Mouse (Mus musculus) small intestine, adult 2 months (tissue): ENCODE results near the gene Aldh3b2.

Experiments used
- CTCF ChIP-seq: fragments of 200-500 bp; IDR thresholded peaks from 2 replicates; pipeline ENCODE4 v1.5.1; 2012; ENCODE audit warnings: low read depth, mild to moderate bottlenecking, control low read depth, inconsistent platforms, low read length, moderate library complexity, mixed read lengths; ENCODE audit not compliant: insufficient replicate concordance, insufficient read length; ENCODE audit errors: extremely low read depth
- POLR2A ChIP-seq: fragments of 200-500 bp; IDR thresholded peaks from 2 replicates; pipeline ENCODE4 v1.6.1; 2012; ENCODE audit warnings: low read depth, mild to moderate bottlenecking, control low read depth, inconsistent platforms, low read length, moderate library complexity

DNA sequence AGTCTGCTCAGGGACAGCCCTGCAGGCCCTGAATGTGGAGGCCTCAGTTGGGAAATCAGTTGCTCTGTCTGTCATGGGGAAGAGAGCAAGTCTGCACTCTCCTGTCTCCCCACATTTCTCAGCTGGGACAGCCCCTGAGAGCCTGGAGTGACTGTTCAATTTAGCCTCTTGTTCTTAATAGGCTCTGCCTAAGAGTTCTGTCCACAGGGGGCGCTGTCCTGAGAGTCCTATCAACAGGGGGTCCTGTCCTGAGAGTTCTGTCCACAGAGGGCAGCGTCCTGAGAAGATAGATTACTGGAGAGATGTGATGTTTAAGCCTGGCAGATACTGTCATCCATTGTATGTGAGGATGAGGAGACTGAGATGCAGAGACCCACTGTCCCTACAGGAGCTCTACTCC lies 9.7 kb upstream of the Aldh3b2 start:
- no peak for TF ChIP-seq POLR2A
- 0 out of 2 replicates have a peak, but pooled peaks have one; percentile 27 for TF ChIP-seq CTCF
